Comparison of ENCODE assay signal across 17 mouse cellular contexts in genomic region chr9:105028311-105028710, GRCm38 (mm10).
"Had no signal": no experiment of that assay in that cellular context is flagged by ENCODE, and none has a peak within 500 bp of the region (broad histone marks: within the 10 kb centered on the region; RNA-seq: fewer than 3 reads in every experiment).

No protein-coding gene starts in this region.

- H3K27ac ChIP-seq: lung, embryonic 15.5 days; macrophage; midbrain, embryonic 13.5 days; midbrain, embryonic 15.5 days; neural tube, embryonic 12.5 days; stomach, embryonic 15.5 days; stomach, postnatal 0 days had no signal

- H3K4me2 ChIP-seq: lung, embryonic 15.5 days; midbrain, embryonic 11.5 days; midbrain, embryonic 13.5 days; midbrain, embryonic 15.5 days; neural tube, embryonic 12.5 days; stomach, embryonic 15.5 days had no signal

- H3K4me1 ChIP-seq: lung, embryonic 15.5 days; megakaryocyte, embryonic 14.5 days; midbrain, embryonic 13.5 days; midbrain, embryonic 15.5 days; neural tube, embryonic 12.5 days; stomach, embryonic 15.5 days had no signal

- H3K9ac ChIP-seq: lung, embryonic 15.5 days; midbrain, embryonic 13.5 days; midbrain, embryonic 15.5 days; neural tube, embryonic 12.5 days; stomach, embryonic 15.5 days had no signal

- DNase-seq: lung, adult 2 months; lung, postnatal 14 days; lung, postnatal 36 days; right cerebral cortex, postnatal 14 days; thymus, adult 2 months; thymus, postnatal 25 days; thymus, postnatal 4 days had no signal

- H3K9me3 ChIP-seq: lung, embryonic 15.5 days; midbrain, embryonic 13.5 days; midbrain, embryonic 15.5 days; neural tube, embryonic 12.5 days; stomach, embryonic 15.5 days had no signal

- H3K4me3 ChIP-seq: lung, embryonic 15.5 days; megakaryocyte, embryonic 14.5 days; midbrain, embryonic 13.5 days; midbrain, embryonic 15.5 days; neural tube, embryonic 12.5 days; stomach, embryonic 15.5 days had no signal

- H3K27me3 ChIP-seq: lung, embryonic 15.5 days; megakaryocyte, embryonic 14.5 days; midbrain, embryonic 13.5 days; midbrain, embryonic 15.5 days; neural tube, embryonic 12.5 days; stomach, embryonic 15.5 days had no signal

- ATAC-seq: lung, postnatal 0 days; midbrain, embryonic 13.5 days; midbrain, embryonic 15.5 days had no signal

- H3K36me3 ChIP-seq: lung, embryonic 15.5 days; midbrain, embryonic 13.5 days; midbrain, embryonic 15.5 days; neural tube, embryonic 12.5 days; stomach, embryonic 15.5 days had no signal
